Mouse (Mus musculus): ENCODE data around the gene Gm10408.
"Not testable (repeated sequence)": the region's sequence is repeated elsewhere in the genome, so short reads cannot be mapped to it uniquely, and the experiment has no call there.

Gene Gm10408

DNA sequence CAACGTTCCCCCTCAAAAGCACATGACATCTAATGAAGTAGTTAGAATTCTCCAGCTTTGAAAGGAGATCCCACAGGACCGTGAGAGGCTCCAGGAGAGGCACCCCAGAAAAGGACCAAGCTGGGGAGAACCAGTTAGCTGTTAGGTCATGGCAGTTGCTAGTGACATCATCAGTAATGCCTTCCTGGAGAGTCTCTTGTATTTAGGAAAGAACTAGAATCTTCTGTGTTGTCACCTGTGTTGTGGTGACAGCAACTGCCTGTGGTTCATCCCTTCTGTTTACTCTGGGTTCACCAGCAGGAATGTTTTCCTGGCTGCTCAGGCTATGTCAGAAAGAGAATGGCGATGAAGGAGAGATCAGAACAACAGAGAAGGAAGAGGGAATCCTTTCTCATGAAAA, at the start of gene Gm10408:
Gene Gm10408, plus strand, starts transcription at position 301 of the 400 bp plus-strand sequence.
- DNase-seq (ENCODE audit: extremely low read depth, insufficient read length, low spot score), result not testable (repeated sequence)

GRCm38 (mm10) chr14:3412314-3412713, 36.9 kb upstream of the Gm10408 start, which contains the start of gene Gm10409:
TSS of gene Gm10409 (plus strand) at chr14:3412614.
- DNase-seq (ENCODE audit: extremely low read depth, insufficient read length, low spot score), result not testable (repeated sequence)

GRCm38 (mm10) chr14:3427803-3428202, 21.4 kb upstream of the Gm10408 start, which contains the start of gene Gm3005:
TSS of gene Gm3005 (plus strand) at chr14:3428103.
- not testable (repeated sequence) for DNase-seq (ENCODE audit: extremely low read depth, insufficient read length, low spot score)
